ENCODE assay signal across 23 mouse cellular contexts in the genomic region with DNA sequence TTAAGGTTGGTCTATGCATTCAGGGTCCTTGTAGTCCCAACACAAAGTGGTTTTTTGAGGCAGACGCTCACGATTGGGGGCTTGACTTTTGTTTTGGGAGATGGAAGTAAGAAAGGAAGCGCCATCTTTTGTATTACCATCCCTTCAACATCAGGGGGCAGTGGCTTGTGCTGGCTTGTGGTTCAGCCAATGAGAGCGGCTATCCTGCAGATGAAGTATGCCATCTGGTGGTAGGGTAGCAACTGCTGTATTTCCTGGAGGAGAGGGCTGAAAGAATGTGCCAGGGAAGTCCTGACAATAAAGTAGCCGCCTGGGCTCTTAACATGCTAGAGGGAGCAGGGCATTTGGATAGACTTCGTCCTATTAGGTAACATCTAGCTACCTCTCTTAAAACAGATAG.
DNase-seq lines count a peak whose midpoint lies in the region; ATAC-seq and TF ChIP-seq lines count a peak whose summit lies in the region.
"Had no signal": no experiment of that assay in that cellular context is flagged by ENCODE, and none has a peak within 500 bp of the region (broad histone marks: within the 10 kb centered on the region; RNA-seq: fewer than 3 reads in every experiment).

No protein-coding gene starts in this region.

- H3K27ac ChIP-seq in liver, postnatal 0 days (ENCODE audit: low read depth), result no peak overlapping the region
- H3K27ac ChIP-seq in liver, embryonic 11.5 days (ENCODE audit: low read depth, low read length), result no peak overlapping the region
- H3K27ac ChIP-seq in CH12.LX (ENCODE audit: insufficient read depth, low read depth), result no peak overlapping the region
- no peak overlapping the region for H3K27ac ChIP-seq in hindbrain, embryonic 16.5 days (ENCODE audit: low read depth, low read length)
- H3K27ac ChIP-seq: hindbrain, embryonic 10.5 days; hindbrain, postnatal 0 days; liver, embryonic 15.5 days; midbrain, embryonic 13.5 days; neural tube, embryonic 13.5 days had no signal

- dilution Hi-C loops in CH12.LX (cut with MboI; ENCODE audit: extremely low pct_ligation_motif_present, extremely low pct_unique_long_range_greater_than_20kb, low sequenced_read_pairs), result no loop called here

- no peak for TF ChIP-seq POLR2A in CH12.LX (IDR thresholded peaks at IDR 0.05; ENCODE audit: low read depth, low read length)

- no peaks in the 10 kb centered on the region for H3K27me3 ChIP-seq in liver, postnatal 0 days (ENCODE audit: insufficient read depth, low read length)
- H3K27me3 ChIP-seq in liver, embryonic 11.5 days (replicated peaks; ENCODE audit: control insufficient read depth, insufficient read depth, low read length), result no peaks in the 10 kb centered on the region
- H3K27me3 ChIP-seq in CH12.LX (replicated peaks) (no peaks in the 10 kb centered on the region), Patski (no peaks in the 10 kb centered on the region)
- no peaks in the 10 kb centered on the region; the same call in 1 of the 2 replicates for H3K27me3 ChIP-seq in hindbrain, embryonic 16.5 days (replicated peaks; ENCODE audit: control insufficient read depth, insufficient read depth, low read length)
- H3K27me3 ChIP-seq: heart, embryonic 12.5 days; liver, embryonic 15.5 days; midbrain, embryonic 13.5 days; neural tube, embryonic 13.5 days had no signal

- peak; percentile 39 for TF ChIP-seq CTCF in liver, postnatal 0 days (IDR thresholded peaks at IDR 0.05; ENCODE audit: low read depth)
- TF ChIP-seq CTCF in CH12.LX (conservative IDR thresholded peaks at IDR 0.05 in 1 of 2, IDR thresholded peaks at IDR 0.05 in 1 of 2; ENCODE audit: low read depth in 2 of 2, low read length in 2 of 2) (peak in 1 of 2 experiments; percentile 85; a peak in 2 of 4 replicates), Patski (IDR thresholded peaks at IDR 0.05) (peak; percentile 23)

- H3K4me2 ChIP-seq in liver, postnatal 0 days (ENCODE audit: low read depth, low read length), result no peak overlapping the region
- H3K4me2 ChIP-seq in liver, embryonic 11.5 days, result no peak overlapping the region
- H3K4me2 ChIP-seq in CH12.LX (ENCODE audit: insufficient read depth, low read depth, poor library complexity, severe bottlenecking), result no peak overlapping the region
- H3K4me2 ChIP-seq in hindbrain, embryonic 16.5 days (ENCODE audit: low read length), result no peak overlapping the region
- H3K4me2 ChIP-seq: heart, embryonic 12.5 days; liver, embryonic 15.5 days; midbrain, embryonic 13.5 days; neural tube, embryonic 13.5 days had no signal

- no peak for TF ChIP-seq EP300 in liver, postnatal 0 days (IDR thresholded peaks at IDR 0.05; ENCODE audit: low read depth)
- no peak for TF ChIP-seq EP300 in CH12.LX (IDR thresholded peaks at IDR 0.05; ENCODE audit: low read length)

- no peaks in the 10 kb centered on the region for H3K9me3 ChIP-seq in liver, postnatal 0 days (ENCODE audit: low read length)
- no peaks in the 10 kb centered on the region for H3K9me3 ChIP-seq in liver, embryonic 11.5 days (ENCODE audit: control insufficient read depth, low read length)
- H3K9me3 ChIP-seq in CH12.LX (replicated peaks; ENCODE audit: low read length), result no peaks in the 10 kb centered on the region
- H3K9me3 ChIP-seq in hindbrain, embryonic 16.5 days (ENCODE audit: control insufficient read depth, low read length), result no peaks in the 10 kb centered on the region
- H3K9me3 ChIP-seq: hindbrain, embryonic 10.5 days; liver, embryonic 15.5 days; midbrain, embryonic 13.5 days; neural tube, embryonic 13.5 days had no signal

- DNase-seq in heart, adult 11 months, result peak; percentile 70
- no peak for DNase-seq in heart, adult 18-20 months
- no peak for DNase-seq in liver, postnatal 0 days
- DNase-seq in liver, embryonic 11.5 days (ENCODE audit: low spot score), result no peak
- DNase-seq in CH12.LX (ENCODE audit: extremely low read depth) (peak; percentile 17), Patski (ENCODE audit: low read depth, low spot score) (no peak)
- DNase-seq in layer of hippocampus, postnatal 14 days (ENCODE audit: low spot score in 2 of 2), result no peak
- DNase-seq: cerebellum, adult 18-20 months; cerebellum, postnatal 14 days; kidney, adult 11 months; lung, postnatal 14 days; retina, postnatal 1 day; right cerebral cortex, postnatal 25 days; thymus, adult 18-20 months; thymus, postnatal 4 days had no signal

- H3K4me3 ChIP-seq in liver, postnatal 0 days (ENCODE audit: low read depth, low read length), result no peak overlapping the region
- H3K4me3 ChIP-seq in liver, embryonic 11.5 days (ENCODE audit: low read depth, low read length), result no peak overlapping the region
- H3K4me3 ChIP-seq in CH12.LX (replicated peaks in 1 of 3; ENCODE audit: low read depth in 2 of 3, low read length in 2 of 3, poor library complexity in 1 of 3), result no peak overlapping the region
- H3K4me3 ChIP-seq in hindbrain, embryonic 16.5 days (ENCODE audit: low read length), result no peak overlapping the region
- H3K4me3 ChIP-seq: heart, embryonic 12.5 days; hindbrain, embryonic 10.5 days; liver, embryonic 15.5 days; midbrain, embryonic 13.5 days; myocyte; neural tube, embryonic 13.5 days had no signal

- no peaks in the 10 kb centered on the region for H3K4me1 ChIP-seq in liver, postnatal 0 days (ENCODE audit: insufficient read depth)
- no peaks in the 10 kb centered on the region for H3K4me1 ChIP-seq in liver, embryonic 11.5 days (replicated peaks; ENCODE audit: control insufficient read depth, insufficient read depth, low read length)
- no peaks in the 10 kb centered on the region for H3K4me1 ChIP-seq in CH12.LX (ENCODE audit: control insufficient read depth in 1 of 2, insufficient read depth in 2 of 2)
- H3K4me1 ChIP-seq in hindbrain, embryonic 16.5 days (ENCODE audit: control insufficient read depth, insufficient read depth, low read depth, low read length), result no peaks in the 10 kb centered on the region
- H3K4me1 ChIP-seq: heart, embryonic 12.5 days; hindbrain, embryonic 10.5 days; liver, embryonic 15.5 days; midbrain, embryonic 13.5 days; neural tube, embryonic 13.5 days had no signal

- no peak overlapping the region for H3K9ac ChIP-seq in liver, postnatal 0 days (replicated peaks)
- H3K9ac ChIP-seq in liver, embryonic 11.5 days (ENCODE audit: low read depth, low read length), result no peak overlapping the region
- H3K9ac ChIP-seq in CH12.LX (ENCODE audit: insufficient read depth, low read depth), result no peak overlapping the region
- no peak overlapping the region for H3K9ac ChIP-seq in hindbrain, embryonic 16.5 days (ENCODE audit: low read depth, low read length)
- H3K9ac ChIP-seq: heart, embryonic 12.5 days; liver, embryonic 15.5 days; midbrain, embryonic 13.5 days; neural tube, embryonic 13.5 days had no signal

- POLR2A ChIA-PET in Patski (lab: Charles Lee), result no interaction called here

- no peak for ATAC-seq in liver, postnatal 0 days
- no peak for ATAC-seq in liver, embryonic 11.5 days (replicated peaks; ENCODE audit: low FRiP score)
- no peak for ATAC-seq in Patski
- ATAC-seq in hindbrain, embryonic 16.5 days, result no peak
- ATAC-seq: hindbrain, postnatal 0 days; midbrain, embryonic 13.5 days had no signal

- TF ChIP-seq RAD21 in CH12.LX (IDR thresholded peaks at IDR 0.05; ENCODE audit: low read depth, low read length), result peak; percentile 22

- 85% methylated on average over 6 of the region's 6 CpGs for WGBS in liver, postnatal 0 days (ENCODE audit: insufficient replicate concordance)
- WGBS in liver, embryonic 11.5 days, result 84% methylated on average over 6 of the region's 6 CpGs
- WGBS in hindbrain, embryonic 16.5 days, result 95% methylated on average over 6 of the region's 6 CpGs

- in situ Hi-C loops in CH12.LX (cut with MboI; ENCODE audit: low pct_ligation_motif_present, low pct_unique_long_range_greater_than_20kb, low sequenced_read_pairs) (no loop called here), Patski (cut with MboI; ENCODE audit: low pct_unique_long_range_greater_than_20kb) (no loop called here)

- no peaks in the 10 kb centered on the region for H3K36me3 ChIP-seq in liver, postnatal 0 days (replicated peaks; ENCODE audit: insufficient read depth, low read length)
- no peaks in the 10 kb centered on the region for H3K36me3 ChIP-seq in liver, embryonic 11.5 days (ENCODE audit: control insufficient read depth, insufficient read depth, low read length)
- H3K36me3 ChIP-seq in CH12.LX (replicated peaks in 1 of 2; ENCODE audit: control insufficient read depth in 1 of 2, insufficient read depth in 1 of 2, low read length in 1 of 2), result no peaks in the 10 kb centered on the region
- H3K36me3 ChIP-seq in hindbrain, embryonic 16.5 days (ENCODE audit: control insufficient read depth, insufficient read depth, low read length), result no peaks in the 10 kb centered on the region
- H3K36me3 ChIP-seq: heart, embryonic 12.5 days; hindbrain, embryonic 10.5 days; liver, embryonic 15.5 days; midbrain, embryonic 13.5 days; neural tube, embryonic 13.5 days had no signal

- no peaks in the 10 kb centered on the region for H3K79me2 ChIP-seq in CH12.LX (replicated peaks; ENCODE audit: control insufficient read depth, extremely low read depth, insufficient read depth, poor library complexity, severe bottlenecking)

- CTCF ChIA-PET in Patski (lab: Charles Lee), result no interaction called here

TF ChIP-seq in CH12.LX, 34 proteins besides CTCF, POLR2A, EP300 and RAD21:
- TF ChIP-seq UBTF (IDR thresholded peaks at IDR 0.05; ENCODE audit: low read depth, low read length) (no peak), SMC3 (IDR thresholded peaks at IDR 0.05; ENCODE audit: low read depth, low read length) (peak; percentile 71)

Comparison
In these comparisons a context has a peak if more than half of its experiments do, and no peak if none do; other contexts are left out.
1. DNase-seq: peak in heart, adult 11 months (single experiment) and CH12.LX (single experiment); none in heart, adult 18-20 months (0 of 2), liver, postnatal 0 days (single experiment), liver, embryonic 11.5 days (single experiment), Patski (single experiment) and layer of hippocampus, postnatal 14 days (0 of 2).